Mouse (Mus musculus): Measurements from ENCODE around the gene Ackr4. TPM values are rescaled to one million over a fixed set of nuclear protein-coding genes. Genes with fewer than 3 reads are reported as not detected.

Gene Ackr4
- polyA plus RNA-seq (2016; fragmentation: Nextera tagmentation; extraction: Ambion mirVana) = 0.80 and 1.0 TPM in 2 replicates

DNA sequence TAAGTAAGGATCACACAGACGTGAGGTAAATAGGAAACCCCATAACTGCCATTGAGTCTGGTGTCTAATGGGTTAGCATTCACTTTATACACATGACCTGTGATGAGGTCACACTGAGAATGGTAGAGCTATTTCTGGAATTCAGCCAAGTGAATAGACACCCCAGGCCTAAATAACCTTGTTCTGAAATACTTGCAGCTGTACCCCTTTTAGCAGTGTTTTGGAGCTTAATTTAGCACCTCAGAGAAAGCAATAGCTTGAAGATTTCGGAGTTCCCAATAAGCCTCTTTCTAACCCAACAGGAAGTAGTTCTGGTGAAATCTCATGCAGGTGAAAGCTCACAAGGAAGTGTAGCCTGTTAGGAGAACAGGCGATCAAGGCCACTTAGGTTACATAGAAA, at the start of gene Ackr4:
Gene Ackr4 (minus strand): TSS at position 101 of the 400 bp plus-strand sequence.
- no peaks in the 10 kb centered on the region for H3K9me3 ChIP-seq
- H3K9ac ChIP-seq (replicated peaks) = no peak within 1 kb of the TSS
- H3K27me3 ChIP-seq = no peaks in the 10 kb centered on the region
- H3K36me3 ChIP-seq = no peaks in the 10 kb centered on the region
- 88% methylated on average over 3 of the region's 3 CpGs for WGBS
- no peak within 1 kb of the TSS for H3K4me3 ChIP-seq (replicated peaks)
- no peak for ATAC-seq (ENCODE audit: insufficient number of reproducible peaks, insufficient read depth, low FRiP score, low TSS enrichment, low read depth)
- no peak within 1 kb of the TSS for H3K27ac ChIP-seq
- H3K4me1 ChIP-seq (replicated peaks) = peaks cover 8% of the 10 kb centered on the region; the same call in 1 of the 2 replicates
- H3K4me2 ChIP-seq = no peak within 1 kb of the TSS

- Histone ChIP-seq H3K9me3 (no peaks in the 10 kb centered on the region), H3K9ac (replicated peaks) (no peak overlapping the region), H3K4me3 (replicated peaks) (no peak overlapping the region), H3K4me1 (replicated peaks) (no peaks in the 10 kb centered on the region), H3K27ac (no peak overlapping the region), H3K36me3 (peaks cover 86% of the 10 kb centered on the region), H3K27me3 (no peaks in the 10 kb centered on the region), H3K4me2 (no peak overlapping the region)
- ATAC-seq (ENCODE audit: insufficient number of reproducible peaks, insufficient read depth, low FRiP score, low TSS enrichment, low read depth) = no peak
- WGBS = 93% methylated on average over 6 of the region's 6 CpGs
Measured at GRCm38 (mm10) chr9:104172342-104172741, 45.6 kb upstream of the Ackr4 start.

DNA sequence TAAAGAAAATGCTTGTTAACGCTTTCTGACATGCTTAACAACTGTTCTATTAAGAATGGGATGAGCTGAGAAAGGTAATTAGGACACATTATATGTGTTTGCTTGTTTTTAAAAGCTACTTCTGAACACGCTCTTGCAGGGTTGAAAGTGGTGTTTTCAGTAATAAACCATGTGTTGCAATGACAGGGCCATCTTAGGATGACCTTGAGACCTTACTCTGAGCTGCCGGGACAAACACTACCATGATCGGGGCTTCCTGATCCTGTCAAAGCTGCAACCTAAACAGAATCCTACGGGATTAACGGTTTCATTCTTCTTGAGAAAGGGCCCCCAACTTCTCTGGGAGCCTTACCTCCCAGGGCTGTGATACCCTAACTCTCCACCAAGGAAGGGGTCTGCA, 44.9 kb upstream of the Ackr4 start:
- Histone ChIP-seq H3K4me3 (replicated peaks) (no peak overlapping the region), H3K9ac (replicated peaks) (no peak overlapping the region), H3K4me2 (no peak overlapping the region), H3K4me1 (replicated peaks) (no peaks in the 10 kb centered on the region), H3K27ac (no peak overlapping the region), H3K36me3 (peaks cover 86% of the 10 kb centered on the region), H3K9me3 (no peaks in the 10 kb centered on the region), H3K27me3 (no peaks in the 10 kb centered on the region)
- WGBS = 92% methylated on average over 6 of the region's 6 CpGs
- no peak for ATAC-seq (ENCODE audit: insufficient number of reproducible peaks, insufficient read depth, low FRiP score, low TSS enrichment, low read depth)

- Histone ChIP-seq H3K27me3 (no peaks in the 10 kb centered on the region), H3K36me3 (peaks cover 85% of the 10 kb centered on the region), H3K4me1 (replicated peaks) (no peaks in the 10 kb centered on the region), H3K27ac (no peak overlapping the region), H3K4me2 (no peak overlapping the region), H3K9me3 (no peaks in the 10 kb centered on the region), H3K4me3 (replicated peaks) (no peak overlapping the region), H3K9ac (replicated peaks) (no peak overlapping the region)
- no peak for ATAC-seq (ENCODE audit: insufficient number of reproducible peaks, insufficient read depth, low FRiP score, low TSS enrichment, low read depth)
- WGBS = 94% methylated on average over 10 of the region's 10 CpGs
Measured at GRCm38 (mm10) chr9:104169986-104170385, 43.3 kb upstream of the Ackr4 start.

DNA sequence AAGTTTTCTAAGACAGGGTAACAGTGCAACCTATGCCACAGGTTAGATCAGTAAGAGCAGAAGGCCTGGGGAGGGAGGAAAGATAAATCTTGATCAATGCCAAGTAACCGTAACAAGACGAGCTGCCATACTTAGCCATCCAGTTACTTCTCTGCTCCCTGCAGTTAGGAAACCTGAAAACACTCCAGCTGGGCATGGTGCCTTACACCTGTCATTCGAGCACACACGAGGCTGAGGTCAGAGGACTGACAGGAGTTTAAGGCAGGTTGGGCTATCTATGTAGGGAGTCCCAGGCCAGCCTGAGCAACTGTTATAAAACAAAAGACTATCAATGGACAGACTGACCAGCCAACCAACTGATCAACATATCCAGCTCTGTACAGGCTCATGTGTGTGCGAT, 39.2 kb upstream of the Ackr4 start:
- H3K9ac ChIP-seq (replicated peaks) = no peak overlapping the region
- peaks cover 91% of the 10 kb centered on the region for H3K36me3 ChIP-seq
- no peak for ATAC-seq (ENCODE audit: insufficient number of reproducible peaks, insufficient read depth, low FRiP score, low TSS enrichment, low read depth)
- H3K4me2 ChIP-seq = no peak overlapping the region
- no peaks in the 10 kb centered on the region for H3K27me3 ChIP-seq
- no peak overlapping the region for H3K4me3 ChIP-seq (replicated peaks)
- 90% methylated on average over 5 of the region's 5 CpGs for WGBS
- no peaks in the 10 kb centered on the region for H3K4me1 ChIP-seq (replicated peaks)
- no peak overlapping the region for H3K27ac ChIP-seq
- H3K9me3 ChIP-seq = no peaks in the 10 kb centered on the region

DNA sequence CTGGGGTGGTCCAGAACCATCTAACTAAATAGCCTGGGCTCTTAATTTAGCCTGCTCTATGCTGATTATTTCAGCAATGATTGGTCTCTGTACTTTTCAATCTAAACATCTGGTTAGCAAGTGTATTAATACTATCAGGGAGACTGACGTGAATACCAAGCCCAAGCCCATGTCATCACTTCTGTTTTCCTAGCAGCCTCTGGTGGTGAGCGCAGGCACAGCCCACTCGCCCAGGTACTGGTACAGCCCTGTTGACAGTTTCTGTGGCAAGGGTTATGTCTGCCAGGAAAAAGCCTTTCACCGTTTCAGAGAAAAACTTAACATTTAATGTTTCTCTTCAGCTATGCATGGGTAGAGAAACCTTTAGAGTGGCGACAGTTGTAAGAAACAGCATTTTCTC, 37.5 kb upstream of the Ackr4 start:
- Histone ChIP-seq H3K4me3 (replicated peaks) (no peak overlapping the region), H3K36me3 (peaks cover 92% of the 10 kb centered on the region)
- WGBS = 86% methylated on average over 5 of the region's 5 CpGs

DNA sequence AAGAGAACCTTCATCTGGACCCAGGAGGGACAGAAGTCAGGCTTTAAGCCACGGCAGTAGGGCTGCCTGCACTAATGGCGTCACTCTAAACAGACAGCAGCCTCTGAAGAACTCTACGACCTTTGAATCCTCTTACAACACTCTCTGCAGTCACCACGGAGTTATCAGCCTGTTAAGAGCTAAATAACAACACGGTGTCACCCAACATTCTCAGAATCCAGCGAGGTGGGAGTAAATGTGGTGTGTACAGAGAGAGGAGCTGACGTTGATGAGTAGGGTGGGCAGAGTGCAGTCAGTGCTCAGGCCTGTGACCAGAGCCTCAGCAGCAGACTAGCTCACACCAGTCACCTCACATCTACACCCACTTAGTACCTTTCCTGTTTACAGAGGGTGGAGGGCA, 34.4 kb upstream of the Ackr4 start:
- H3K27ac ChIP-seq = no peak overlapping the region
- no peak for ATAC-seq (ENCODE audit: insufficient number of reproducible peaks, insufficient read depth, low FRiP score, low TSS enrichment, low read depth)
- H3K9ac ChIP-seq (replicated peaks) = no peak overlapping the region
- no peaks in the 10 kb centered on the region for H3K4me1 ChIP-seq (replicated peaks)
- H3K27me3 ChIP-seq = no peaks in the 10 kb centered on the region
- peaks cover 99% of the 10 kb centered on the region for H3K36me3 ChIP-seq
- H3K4me2 ChIP-seq = no peak overlapping the region
- H3K9me3 ChIP-seq = no peaks in the 10 kb centered on the region
- H3K4me3 ChIP-seq (replicated peaks) = no peak overlapping the region
- WGBS = 74% methylated on average over 7 of the region's 7 CpGs

More for the DNA sequence above, 37.5 kb upstream of the Ackr4 start:
- no peaks in the 10 kb centered on the region for H3K4me1 ChIP-seq (replicated peaks)
- H3K9me3 ChIP-seq = no peaks in the 10 kb centered on the region
- no peak overlapping the region for H3K9ac ChIP-seq (replicated peaks)
- no peak overlapping the region for H3K4me2 ChIP-seq
- ATAC-seq (ENCODE audit: insufficient number of reproducible peaks, insufficient read depth, low FRiP score, low TSS enrichment, low read depth) = no peak
- H3K27ac ChIP-seq = no peak overlapping the region
- no peaks in the 10 kb centered on the region for H3K27me3 ChIP-seq

GRCm38 (mm10) chr9:104157291-104157690, 30.6 kb upstream of the Ackr4 start:
- Histone ChIP-seq H3K4me3 (replicated peaks) (no peak overlapping the region), H3K27ac (no peak overlapping the region), H3K36me3 (peaks cover 99% of the 10 kb centered on the region)

GRCm38 (mm10) chr9:104156506-104156905, 29.8 kb upstream of the Ackr4 start:
- WGBS = 94% methylated on average over 8 of the region's 8 CpGs
- H3K27ac ChIP-seq = no peak overlapping the region
- H3K27me3 ChIP-seq = no peaks in the 10 kb centered on the region
- no peak for ATAC-seq (ENCODE audit: insufficient number of reproducible peaks, insufficient read depth, low FRiP score, low TSS enrichment, low read depth)
- H3K36me3 ChIP-seq = peaks cover 99% of the 10 kb centered on the region
- H3K4me2 ChIP-seq = no peak overlapping the region
- H3K4me1 ChIP-seq (replicated peaks) = no peaks in the 10 kb centered on the region
- H3K9me3 ChIP-seq = no peaks in the 10 kb centered on the region
- H3K4me3 ChIP-seq (replicated peaks) = no peak overlapping the region
- H3K9ac ChIP-seq (replicated peaks) = no peak overlapping the region

More at GRCm38 (mm10) chr9:104157291-104157690, 30.6 kb upstream of the Ackr4 start:
- Histone ChIP-seq H3K9me3 (no peaks in the 10 kb centered on the region), H3K27me3 (no peaks in the 10 kb centered on the region), H3K4me1 (replicated peaks) (no peaks in the 10 kb centered on the region), H3K4me2 (no peak overlapping the region), H3K9ac (replicated peaks) (no peak overlapping the region)
- ATAC-seq (ENCODE audit: insufficient number of reproducible peaks, insufficient read depth, low FRiP score, low TSS enrichment, low read depth) = no peak
- WGBS = 90% methylated on average over 7 of the region's 7 CpGs

DNA sequence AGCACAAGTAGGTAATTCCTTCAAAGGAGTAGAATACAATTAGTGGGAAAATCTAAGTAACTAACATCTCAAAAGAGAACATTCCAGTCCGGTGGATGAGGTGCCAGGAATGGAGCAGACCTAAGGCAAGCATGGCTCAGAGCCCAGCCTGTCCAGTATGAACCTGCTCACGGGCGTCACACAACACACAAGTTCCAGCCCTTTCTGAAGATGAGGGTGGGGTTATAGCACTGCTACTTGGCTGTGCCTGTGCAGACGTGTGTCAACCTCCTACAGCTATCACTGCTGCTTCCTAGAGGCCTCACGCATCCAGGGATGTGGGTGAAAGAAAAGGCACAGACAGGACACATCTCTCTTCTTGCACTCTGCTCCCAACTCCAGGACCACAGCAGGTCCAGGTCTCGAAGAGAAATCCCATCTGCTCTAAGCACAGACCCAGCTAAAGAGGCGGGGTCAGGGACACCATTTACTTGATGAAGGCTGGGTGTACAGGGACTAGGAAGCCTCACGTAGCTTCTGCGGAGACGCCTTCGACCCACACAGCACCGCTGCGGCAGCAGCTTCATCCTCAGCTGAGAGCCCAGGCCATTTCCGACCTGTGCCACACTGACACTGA, 28.5 kb upstream of the Ackr4 start:
- H3K4me2 ChIP-seq = no peak overlapping the region
- H3K9ac ChIP-seq (replicated peaks) = no peak overlapping the region
- WGBS = 96% methylated on average over 14 of the region's 14 CpGs
- no peaks in the 10 kb centered on the region for H3K27me3 ChIP-seq
- H3K4me3 ChIP-seq (replicated peaks) = no peak overlapping the region
- H3K9me3 ChIP-seq = no peaks in the 10 kb centered on the region
- no peaks in the 10 kb centered on the region for H3K4me1 ChIP-seq (replicated peaks)
- peaks cover 98% of the 10 kb centered on the region for H3K36me3 ChIP-seq
- H3K27ac ChIP-seq = no peak overlapping the region
- ATAC-seq (ENCODE audit: insufficient number of reproducible peaks, insufficient read depth, low FRiP score, low TSS enrichment, low read depth) = no peak

GRCm38 (mm10) chr9:104152121-104152520, 25.4 kb upstream of the Ackr4 start:
- no peak for ATAC-seq (ENCODE audit: insufficient number of reproducible peaks, insufficient read depth, low FRiP score, low TSS enrichment, low read depth)
- 93% methylated on average over 7 of the region's 7 CpGs for WGBS
- H3K36me3 ChIP-seq = peaks cover 78% of the 10 kb centered on the region

GRCm38 (mm10) chr9:104148969-104149368, 22.2 kb upstream of the Ackr4 start:
- no peaks in the 10 kb centered on the region for H3K9me3 ChIP-seq
- H3K4me3 ChIP-seq (replicated peaks) = no peak overlapping the region
- no peak overlapping the region for H3K4me2 ChIP-seq
- no peak overlapping the region for H3K27ac ChIP-seq
- peaks cover 47% of the 10 kb centered on the region for H3K36me3 ChIP-seq
- no peak overlapping the region for H3K9ac ChIP-seq (replicated peaks)
- no peaks in the 10 kb centered on the region for H3K27me3 ChIP-seq
- ATAC-seq (ENCODE audit: insufficient number of reproducible peaks, insufficient read depth, low FRiP score, low TSS enrichment, low read depth) = no peak
- H3K4me1 ChIP-seq (replicated peaks) = no peaks in the 10 kb centered on the region
- WGBS = 90% methylated on average over 7 of the region's 7 CpGs

More at GRCm38 (mm10) chr9:104152121-104152520, 25.4 kb upstream of the Ackr4 start:
- H3K4me3 ChIP-seq (replicated peaks) = no peak overlapping the region
- no peak overlapping the region for H3K9ac ChIP-seq (replicated peaks)
- no peak overlapping the region for H3K27ac ChIP-seq
- no peak overlapping the region for H3K4me2 ChIP-seq
- H3K9me3 ChIP-seq = no peaks in the 10 kb centered on the region
- H3K4me1 ChIP-seq (replicated peaks) = no peaks in the 10 kb centered on the region
- no peaks in the 10 kb centered on the region for H3K27me3 ChIP-seq

All from limb, embryonic 12.5 days (tissue).